Mouse (Mus musculus) right cerebral cortex, postnatal 10 days (tissue): ENCODE measurements around the gene Gstm5.
"Not testable (repeated sequence)": the region's sequence is repeated elsewhere in the genome, so short reads cannot be mapped to it uniquely, and the experiment has no call there.

Source experiments
- DNase-seq, 2 experiments: peaks; one replicate each; pipeline ENCODE4 v3.0.0; 2021; ENCODE audit warnings: low spot score in 2 of 2

Gstm5 gene

GRCm38 (mm10) chr3:107873335-107874251 is 22.0 kb upstream of the Gstm5 start:
- DNase-seq, result no peak

- no peak for DNase-seq
Measured at GRCm38 (mm10) chr3:107875231-107875630, 20.4 kb upstream of the Gstm5 start.

GRCm38 (mm10) chr3:107877005-107877404 is 18.6 kb upstream of the Gstm5 start, which contains the start of gene Eps8l3:
TSS of gene Eps8l3 (plus strand) at chr3:107877229.
- no peak for DNase-seq

- no peak for DNase-seq
Measured at GRCm38 (mm10) chr3:107877747-107878736, 17.6 kb upstream of the Gstm5 start.

- DNase-seq, result peak; percentile 86 to 92
Measured at GRCm38 (mm10) chr3:107887674-107888495, 7.7 kb upstream of the Gstm5 start.

GRCm38 (mm10) chr3:107889236-107889635 is 6.4 kb upstream of the Gstm5 start:
- not testable (repeated sequence) for DNase-seq

- DNase-seq, result no peak
Measured at GRCm38 (mm10) chr3:107895194-107895719, 364 bp upstream of the Gstm5 start.

GRCm38 (mm10) chr3:107898691-107899090 is 3.1 kb downstream of the Gstm5 start:
- DNase-seq, result no peak

- no peak for DNase-seq
Measured at GRCm38 (mm10) chr3:107900955-107901673, 5.5 kb downstream of the Gstm5 start.

GRCm38 (mm10) chr3:107905942-107906341 is 10.3 kb downstream of the Gstm5 start:
- no peak for DNase-seq

- DNase-seq, result no peak
Measured at GRCm38 (mm10) chr3:107916674-107917073, 21.1 kb downstream of the Gstm5 start.

GRCm38 (mm10) chr3:107917097-107917496 is 21.5 kb downstream of the Gstm5 start:
- DNase-seq, result no peak

GRCm38 (mm10) chr3:107917783-107918408 is 22.3 kb downstream of the Gstm5 start:
- DNase-seq, result peak; percentile 59 to 70

GRCm38 (mm10) chr3:107920348-107920747 is 24.7 kb downstream of the Gstm5 start:
- DNase-seq, result no peak

- no peak for DNase-seq
Measured at GRCm38 (mm10) chr3:107925335-107925734, 29.7 kb downstream of the Gstm5 start.

GRCm38 (mm10) chr3:107927841-107928240 is 32.2 kb downstream of the Gstm5 start:
- DNase-seq, result no peak

GRCm38 (mm10) chr3:107928691-107929090 is 33.1 kb downstream of the Gstm5 start:
- no peak for DNase-seq

GRCm38 (mm10) chr3:107929243-107929642 is 33.6 kb downstream of the Gstm5 start:
- no peak for DNase-seq

GRCm38 (mm10) chr3:107929731-107930130 is 34.1 kb downstream of the Gstm5 start:
- no peak for DNase-seq

GRCm38 (mm10) chr3:107931134-107931533 is 35.5 kb downstream of the Gstm5 start:
- DNase-seq, result no peak
